Mouse (Mus musculus): Measurements from ENCODE around the gene Rnf150.

GRCm38 (mm10) chr8:82912282-82912681 lies 49.1 kb downstream of the Rnf150 start:
- TF ChIP-seq MYOG (IDR thresholded peaks at IDR 0.05; ENCODE audit: control insufficient read depth in 1 of 3, insufficient read depth in 1 of 3, insufficient read length in 2 of 3, low read depth in 2 of 3) (no peak), MYOD1 (IDR thresholded peaks at IDR 0.05; ENCODE audit: control insufficient read depth in 1 of 3, insufficient read length in 2 of 3, low read depth in 2 of 3) (no peak), USF1 (IDR thresholded peaks at IDR 0.05; ENCODE audit: low read depth) (no peak), MAX (IDR thresholded peaks at IDR 0.05; ENCODE audit: low read depth) (no peak), POLR2A (IDR thresholded peaks at IDR 0.05; ENCODE audit: insufficient read length, low read depth) (no peak), TCF12 (IDR thresholded peaks at IDR 0.05; ENCODE audit: insufficient read depth, poor library complexity, severe bottlenecking) (no peak), POLR2AphosphoS2 (IDR thresholded peaks at IDR 0.05; ENCODE audit: insufficient read length, low read depth) (no peak), E2F4 (IDR thresholded peaks at IDR 0.05; ENCODE audit: insufficient read depth) (no peak), CEBPB (IDR thresholded peaks at IDR 0.05; ENCODE audit: insufficient read depth, poor library complexity, severe bottlenecking) (no peak)

All from myocyte (in vitro differentiated cells).